In the genomic region with DNA sequence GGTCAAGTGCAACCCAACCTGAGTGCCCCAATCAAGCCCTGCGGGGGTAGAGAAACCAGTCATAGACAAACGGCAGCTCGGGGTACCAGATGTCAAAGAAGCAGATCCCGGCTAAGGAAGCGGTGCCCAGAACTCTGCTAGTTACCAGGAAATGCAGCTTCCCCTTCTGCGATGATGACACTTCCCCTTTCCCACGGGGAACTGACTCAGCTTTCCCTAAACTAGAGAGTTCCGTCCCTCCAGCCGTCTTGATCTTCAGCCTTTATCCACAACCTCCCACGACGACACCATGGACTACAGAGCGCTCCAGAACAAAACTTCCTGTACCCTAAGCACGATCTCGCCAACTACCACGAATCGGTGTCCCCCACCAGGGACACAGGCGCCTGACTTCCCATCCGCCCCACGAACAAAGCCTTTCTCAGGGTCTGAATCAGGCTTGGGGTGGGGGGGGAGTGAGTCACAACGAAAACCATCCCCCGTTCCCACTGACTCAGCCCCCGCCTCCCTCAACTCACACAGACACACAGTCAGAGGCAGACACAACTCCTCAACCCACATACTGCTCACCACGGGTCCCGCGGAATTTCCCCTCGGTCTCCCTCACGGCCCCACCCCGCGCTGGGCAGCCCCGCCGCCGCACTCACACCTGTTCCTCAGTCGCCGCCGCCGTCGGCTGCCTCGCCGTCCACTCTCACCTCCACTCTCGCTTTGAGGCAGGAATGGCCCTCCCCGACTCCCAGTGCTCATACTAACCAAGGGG, we compare ENCODE assay signal across 8 mouse cellular contexts. TPM values are rescaled to one million over a fixed set of nuclear protein-coding genes. Genes with fewer than 3 reads are reported as not detected.
DNase-seq lines count a peak whose midpoint lies in the region; ATAC-seq and TF ChIP-seq lines count a peak whose summit lies in the region.

No protein-coding gene starts in this region.

- 0 out of 2 replicates have a peak, but pooled peaks cover 4% of the 10 kb centered on the region for H3K27me3 ChIP-seq in liver, embryonic 13.5 days

- H3K36me3 ChIP-seq in liver, embryonic 13.5 days, result peaks cover 31% of the 10 kb centered on the region

- no peaks in the 10 kb centered on the region for H3K9me3 ChIP-seq in liver, embryonic 13.5 days (replicated peaks)

- H3K4me1 ChIP-seq in cortical plate, adult 2 months (ENCODE audit: control insufficient read depth, insufficient read depth, low read length), result peaks cover 6% of the 10 kb centered on the region
- H3K4me1 ChIP-seq in liver, embryonic 13.5 days (replicated peaks), result peaks cover 81% of the 10 kb centered on the region

- H3K9ac ChIP-seq in liver, embryonic 13.5 days, result peak overlapping the region; percentile 86

- no peak for TF ChIP-seq CTCF in left cerebral cortex, adult 2 months (IDR thresholded peaks at IDR 0.05)
- TF ChIP-seq CTCF in cortical plate, adult 2 months (IDR thresholded peaks at IDR 0.05; ENCODE audit: extremely low read depth, insufficient read depth, low read length), result no peak

- intact Hi-C loops in left cerebral cortex, adult 2 months (cut with DNase I), result loop anchor here (1.0 to 10.0 kb wide), 3 partner anchors 8 to 313 kb away; a partner anchor contains a TSS

- peak overlapping the region; percentile 100 for H3K4me2 ChIP-seq in liver, embryonic 13.5 days

- 0% methylated on average over 41 of the region's 41 CpGs for WGBS in liver, embryonic 13.5 days (ENCODE audit: insufficient replicate concordance)

- peak; percentile 70 to 72 for DNase-seq in left cerebral cortex, adult 2 months (ENCODE audit: extremely low spot score in 1 of 2, low spot score in 2 of 2)
- DNase-seq in left cerebral cortex, adult 11 months (ENCODE audit: low spot score), result no peak
- peak; percentile 87 for DNase-seq in heart, adult 8-10 months (ENCODE audit: low spot score)
- peak; percentile 61 for DNase-seq in kidney, adult 11 months
- DNase-seq in liver, embryonic 13.5 days, result no peak
- peak; percentile 60 to 66 for DNase-seq in thymus, postnatal 10 days (ENCODE audit: low spot score in 2 of 2)

- peak; percentile 3 for ATAC-seq in liver, embryonic 13.5 days (ENCODE audit: low read depth)
- peak; percentile 34 for ATAC-seq in monocyte, adult 5-6 weeks (replicated peaks; ENCODE audit: insufficient number of reproducible peaks, low FRiP score, low TSS enrichment, poor library complexity, severe bottlenecking)

- TF ChIP-seq POLR2A in cortical plate, adult 2 months (IDR thresholded peaks at IDR 0.05; ENCODE audit: extremely low read depth, insufficient read depth, low read length), result no peak

- H3K4me3 ChIP-seq in left cerebral cortex, adult 2 months, result peak overlapping the region; percentile 88
- H3K4me3 ChIP-seq in cortical plate, adult 2 months (ENCODE audit: insufficient read depth, low read length), result peak overlapping the region; percentile 63
- peak overlapping the region; percentile 79 for H3K4me3 ChIP-seq in liver, embryonic 13.5 days (replicated peaks)

- H3K27ac ChIP-seq in left cerebral cortex, adult 2 months, result peak overlapping the region; percentile 95
- H3K27ac ChIP-seq in cortical plate, adult 2 months (ENCODE audit: insufficient read depth, low read length), result peak overlapping the region; percentile 94
- peak overlapping the region; percentile 93 for H3K27ac ChIP-seq in liver, embryonic 13.5 days

RNA-seq across cellular contexts. Expression of a gene that starts 3.0 kb away (rescaled TPM):
- total RNA-seq in left cerebral cortex, adult 2 months (2021), result 10 to 100 TPM; 31.1 to 45.3 TPM
- 5.0 and 5.3 TPM in 2 replicates for polyA plus RNA-seq in cortical plate, adult 2 months (2012; rRNA removed)
- total RNA-seq in heart, adult 8-10 months (2022), result 10 to 100 TPM; 19.1 to 26.2 (median 22.3) TPM
- 4.8 and 5.1 TPM in 2 replicates for polyA plus RNA-seq in liver, embryonic 13.5 days (2015; fragmentation: Nextera tagmentation; extraction: Ambion mirVana)
- 14.3 to 27.5 TPM (median 16.8 TPM) in 3 replicates for total RNA-seq in monocyte, adult 5-6 weeks (2017)

RNA-seq across cellular contexts. Expression of a gene that starts 12.5 kb away (rescaled TPM):
- total RNA-seq in left cerebral cortex, adult 2 months (2021), result 1 to 10 TPM; 2.9 to 3.8 TPM
- 6.5 and 6.8 TPM in 2 replicates for polyA plus RNA-seq in cortical plate, adult 2 months (2012; rRNA removed)
- total RNA-seq in heart, adult 8-10 months (2022), result 10 to 100 TPM; 13.2 to 24.7 (median 19.5) TPM
- polyA plus RNA-seq in liver, embryonic 13.5 days (2015; fragmentation: Nextera tagmentation; extraction: Ambion mirVana), result 8.9 and 9.5 TPM in 2 replicates
- 3.1 to 3.8 TPM in 2 of 3 replicates, not detected in the other for total RNA-seq in monocyte, adult 5-6 weeks (2017)

RNA-seq across cellular contexts. Expression of a gene that starts 15.1 kb away (rescaled TPM):
- total RNA-seq in left cerebral cortex, adult 2 months (2021), result 10 to 100 TPM; 40.7 to 45.6 TPM
- 34.3 and 35.6 TPM in 2 replicates for polyA plus RNA-seq in cortical plate, adult 2 months (2012; rRNA removed)
- 10 to 100 TPM; 33.3 to 39.8 (median 36.9) TPM for total RNA-seq in heart, adult 8-10 months (2022)
- 10.3 and 13.0 TPM in 2 replicates for polyA plus RNA-seq in liver, embryonic 13.5 days (2015; fragmentation: Nextera tagmentation; extraction: Ambion mirVana)
- 19.2 to 55.3 TPM (median 20.9 TPM) in 3 replicates for total RNA-seq in monocyte, adult 5-6 weeks (2017)

RNA-seq across cellular contexts. Expression of a gene that starts 15.2 kb away (rescaled TPM):
- 100 to 1,000 TPM in 1 of 2 experiments, 10 to 100 TPM in 1; 94.0 to 113 TPM for total RNA-seq in left cerebral cortex, adult 2 months (2021)
- polyA plus RNA-seq in cortical plate, adult 2 months (2012; rRNA removed), result 215 and 222 TPM in 2 replicates
- total RNA-seq in heart, adult 8-10 months (2022), result 100 to 1,000 TPM; 109 to 140 (median 120) TPM
- 102 and 105 TPM in 2 replicates for polyA plus RNA-seq in liver, embryonic 13.5 days (2015; fragmentation: Nextera tagmentation; extraction: Ambion mirVana)
- 51.4 to 93.3 TPM (median 54.6 TPM) in 3 replicates for total RNA-seq in monocyte, adult 5-6 weeks (2017)

RNA-seq across cellular contexts. Expression of a gene that starts 41.3 kb away (rescaled TPM):
- total RNA-seq in left cerebral cortex, adult 2 months (2021), result 100 to 1,000 TPM; 406 to 416 TPM
- polyA plus RNA-seq in cortical plate, adult 2 months (2012; rRNA removed), result 242 and 274 TPM in 2 replicates
- 10 to 100 TPM; 16.7 to 20.4 (median 18.3) TPM for total RNA-seq in heart, adult 8-10 months (2022)
- polyA plus RNA-seq in liver, embryonic 13.5 days (2015; fragmentation: Nextera tagmentation; extraction: Ambion mirVana), result 2.6 and 4.4 TPM in 2 replicates
- 76.7 to 192 TPM (median 86.2 TPM) in 3 replicates for total RNA-seq in monocyte, adult 5-6 weeks (2017)

Comparison
In these comparisons a context has a peak if more than half of its experiments do, and no peak if none do; other contexts are left out.
1. DNase-seq: peak in left cerebral cortex, adult 2 months (2 of 2), heart, adult 8-10 months (single experiment), kidney, adult 11 months (single experiment) and thymus, postnatal 10 days (2 of 2); none in left cerebral cortex, adult 11 months (single experiment) and liver, embryonic 13.5 days (single experiment).
2. Peak in every context shown above with its lines, with median percentiles within 50 percentile points of each other: H3K27ac ChIP-seq and H3K4me3 ChIP-seq.